Mouse (Mus musculus) thymus, adult 2 months (tissue): ENCODE data around the gene Palld.

Experiments
- CTCF ChIP-seq: fragments of 200-500 bp; IDR thresholded peaks from 2 replicates; pipeline ENCODE4 v1.5.1; 2012; ENCODE audit warnings: mild to moderate bottlenecking, control low read depth, low read length, moderate library complexity, borderline replicate concordance; ENCODE audit not compliant: control insufficient read depth, poor library complexity, insufficient read depth; ENCODE audit errors: extremely low read depth
- POLR2A ChIP-seq: fragments of 200-500 bp; IDR thresholded peaks from 2 replicates; pipeline ENCODE4 v1.6.1; 2012; ENCODE audit warnings: mild to moderate bottlenecking, low read length, control low read depth, moderate library complexity; ENCODE audit not compliant: control insufficient read depth, poor library complexity, insufficient read depth; ENCODE audit errors: extremely low read depth

DNA sequence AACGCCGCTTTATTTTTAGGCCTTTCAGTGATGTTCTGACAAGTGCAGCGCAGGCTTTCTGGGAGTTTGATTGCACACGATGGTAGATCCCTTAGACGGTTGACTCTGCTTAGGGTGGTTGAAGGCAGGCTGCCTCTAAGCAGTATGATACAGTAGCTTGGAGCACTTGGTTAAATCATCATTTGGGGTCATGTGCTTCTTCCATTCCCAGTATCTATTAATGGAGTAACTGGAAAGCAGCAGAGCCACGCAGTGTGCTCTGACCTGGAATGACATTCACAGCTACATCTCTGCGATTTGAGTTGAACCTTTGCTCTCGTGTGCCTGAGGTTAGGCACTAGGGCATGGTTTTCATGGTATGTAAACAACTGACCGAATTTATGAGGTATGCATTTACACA is 11.5 kb upstream of the Palld start:
- no peak for TF ChIP-seq CTCF
- no peak for TF ChIP-seq POLR2A
